Mouse (Mus musculus) spleen, embryonic (tissue): ENCODE measurements at regions not wholly inside any gene's neighbourhood (a gene's known extent, or its start where the extent isn't known, plus 50 kb on each side); places are given as distances from the start of the nearest gene placed in this dataset.

Experiments
- CTCF ChIA-PET: fragments of 350-600 bp; sonication (Branson Sonifier 250); formaldehyde crosslinking; loops from one replicate; lab custom pipeline; 2022; lab: Charles Lee

DNA sequence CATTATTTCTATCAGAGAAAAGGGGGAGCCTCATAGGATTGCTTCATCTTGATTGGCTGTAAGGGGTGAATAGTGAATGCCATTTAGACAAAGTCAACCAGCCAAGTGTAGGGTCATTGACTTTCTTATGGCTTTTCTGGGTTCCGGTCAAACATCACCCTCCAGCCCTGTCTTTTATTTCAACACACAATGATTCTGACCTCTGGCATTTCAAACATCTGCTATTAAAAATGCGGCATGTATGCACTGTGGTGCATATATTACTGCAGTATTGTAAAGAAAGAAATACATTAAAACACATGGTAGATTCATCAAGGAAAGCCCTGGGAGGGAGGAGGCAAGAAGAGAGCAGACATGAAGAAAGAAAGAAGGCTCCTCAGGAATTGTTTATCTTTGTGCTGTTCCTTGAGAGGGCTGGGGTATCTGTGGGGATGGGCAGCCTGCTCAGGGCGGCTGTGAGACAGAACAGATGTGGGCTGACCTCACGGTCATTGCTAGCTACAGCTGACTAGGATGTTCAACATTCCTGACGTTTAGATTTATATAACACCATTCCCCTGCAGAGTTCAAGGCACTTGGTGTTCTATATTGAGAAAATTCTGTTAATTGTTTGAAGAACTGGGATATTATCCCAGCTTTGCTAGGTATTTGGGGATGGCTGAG, 303.5 kb upstream of the Ppp2r3a start:
- CTCF ChIA-PET: no interaction called here

DNA sequence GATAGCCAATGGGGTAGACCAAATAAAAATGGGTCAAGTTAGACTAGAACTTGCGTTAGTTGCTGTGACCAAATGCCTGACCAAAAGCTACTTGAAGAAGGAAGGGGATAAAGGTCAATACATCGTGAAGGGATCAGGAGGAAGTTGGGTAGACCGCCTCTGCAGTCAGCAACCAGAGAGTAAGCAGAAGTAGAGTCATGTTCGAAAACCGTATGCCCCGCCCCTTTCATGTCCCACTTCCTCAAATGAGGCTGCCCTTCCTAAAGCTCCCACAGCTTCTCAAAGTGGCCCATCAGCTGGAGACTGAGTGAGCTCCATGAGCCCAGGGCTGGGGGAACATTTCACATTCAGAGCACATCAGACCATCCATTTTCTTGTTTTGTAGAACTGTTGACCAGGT, 301.2 kb upstream of the Ppp2r3a start:
- CTCF ChIA-PET: no interaction called here

GRCm38 (mm10) chr9:101551256-101551655, 299.7 kb upstream of the Ppp2r3a start:
- CTCF ChIA-PET: no interaction called here

- CTCF ChIA-PET: no interaction called here
Observed at GRCm38 (mm10) chr9:101546213-101546832, 294.7 kb upstream of the Ppp2r3a start.

DNA sequence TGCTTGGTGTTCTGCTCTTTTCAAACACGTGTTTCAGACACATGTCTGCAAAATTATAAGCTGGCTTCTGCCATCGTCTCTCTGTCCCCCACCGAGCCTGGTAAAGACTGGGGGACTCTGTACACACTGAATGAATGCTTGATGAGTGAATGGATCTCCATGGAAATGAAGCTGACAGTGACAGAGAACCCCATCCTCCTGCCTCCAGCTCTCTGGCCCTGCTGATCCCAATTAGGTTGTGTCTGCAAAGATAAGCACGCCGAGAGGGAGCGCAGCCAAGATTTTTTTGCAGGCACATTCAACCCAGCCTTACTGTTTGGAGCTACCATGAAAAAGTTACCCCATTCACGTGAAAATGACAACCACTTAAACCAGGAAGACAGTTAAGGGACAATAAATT, 266.5 kb upstream of the Ppp2r3a start:
- CTCF ChIA-PET: no interaction called here

GRCm38 (mm10) chr9:101510807-101511206, 259.2 kb upstream of the Ppp2r3a start:
- CTCF ChIA-PET: no interaction called here

DNA sequence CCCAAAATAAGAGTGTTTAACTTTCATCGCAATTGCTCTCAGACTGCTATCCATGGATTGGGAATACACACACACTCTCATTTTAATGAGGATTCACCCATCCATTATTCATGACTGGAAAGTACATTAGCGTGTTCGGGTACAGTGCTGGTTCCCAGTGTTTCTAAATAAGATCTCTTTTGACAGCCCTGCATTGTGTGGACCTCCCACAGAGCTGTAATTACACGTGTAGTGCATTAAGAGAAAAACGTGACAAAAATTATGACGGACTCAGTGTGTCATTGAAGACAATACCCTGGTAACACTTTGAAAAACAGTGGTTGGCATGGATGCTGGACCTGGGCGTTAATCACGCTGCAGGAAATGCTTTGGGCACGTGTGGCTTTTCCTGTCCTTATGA, 257.6 kb upstream of the Ppp2r3a start:
- CTCF ChIA-PET: no interaction called here

DNA sequence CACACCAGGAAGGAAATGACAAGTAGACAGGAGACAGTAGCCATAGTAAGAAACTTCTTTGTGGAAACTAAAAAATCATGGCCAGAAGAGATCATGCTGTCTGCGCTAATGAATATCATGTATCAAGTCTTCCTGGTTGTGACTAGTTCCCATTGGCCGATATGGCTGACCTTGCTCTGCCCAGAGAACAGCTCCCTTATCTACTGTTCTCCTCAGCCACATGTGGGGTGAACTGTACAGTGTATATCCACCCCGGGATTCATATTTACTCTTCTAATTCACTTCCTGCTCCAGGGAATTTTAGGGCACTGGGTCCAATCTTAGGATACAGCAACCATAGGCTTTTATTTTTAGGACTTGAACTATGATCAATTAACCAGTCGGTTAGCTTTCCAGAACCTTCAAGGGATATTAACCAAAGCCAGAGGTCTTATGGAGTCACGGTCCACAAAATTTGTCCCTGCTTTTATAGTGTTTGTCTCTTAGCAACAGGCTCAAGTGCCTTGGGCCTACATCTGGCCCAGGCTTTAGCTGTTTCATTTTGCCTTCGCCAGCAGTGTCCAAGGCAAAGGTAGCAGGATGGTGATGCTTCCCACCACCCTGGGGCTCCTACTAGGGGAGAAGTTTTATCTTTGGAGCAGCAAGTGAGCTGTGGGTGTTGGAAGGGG, 255.6 kb upstream of the Ppp2r3a start:
- CTCF ChIA-PET: no interaction called here

GRCm38 (mm10) chr9:101501706-101502465, 250.3 kb upstream of the Ppp2r3a start:
- CTCF ChIA-PET: no interaction called here

- CTCF ChIA-PET: no interaction called here
Observed at GRCm38 (mm10) chr9:101501036-101501435, 249.4 kb upstream of the Ppp2r3a start.

DNA sequence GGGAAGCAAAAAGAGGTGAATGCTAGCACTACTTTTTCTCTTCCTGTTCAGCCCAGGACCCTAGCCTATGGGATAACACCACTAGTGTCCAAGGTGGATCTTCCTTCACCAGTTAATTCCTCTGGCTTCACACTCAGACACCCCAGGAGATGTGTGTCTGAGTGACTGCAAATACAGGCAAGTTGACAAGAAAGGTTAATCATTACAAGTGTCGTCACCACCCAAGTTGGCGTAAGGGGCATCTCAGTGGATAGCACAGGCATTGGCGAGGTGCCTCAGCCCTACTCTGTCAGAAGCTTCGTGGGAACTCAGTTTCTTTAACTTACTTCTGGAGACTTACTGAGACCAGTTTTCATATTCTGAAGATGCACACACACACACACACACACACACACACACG, 247.1 kb upstream of the Ppp2r3a start:
- CTCF ChIA-PET: no interaction called here

- CTCF ChIA-PET: no interaction called here
Observed at GRCm38 (mm10) chr9:101495768-101496167, 244.2 kb upstream of the Ppp2r3a start.

- CTCF ChIA-PET: no interaction called here
Observed at GRCm38 (mm10) chr9:101489013-101489412, 237.4 kb upstream of the Ppp2r3a start.

GRCm38 (mm10) chr9:101476223-101476622, 224.6 kb upstream of the Ppp2r3a start:
- CTCF ChIA-PET: no interaction called here

DNA sequence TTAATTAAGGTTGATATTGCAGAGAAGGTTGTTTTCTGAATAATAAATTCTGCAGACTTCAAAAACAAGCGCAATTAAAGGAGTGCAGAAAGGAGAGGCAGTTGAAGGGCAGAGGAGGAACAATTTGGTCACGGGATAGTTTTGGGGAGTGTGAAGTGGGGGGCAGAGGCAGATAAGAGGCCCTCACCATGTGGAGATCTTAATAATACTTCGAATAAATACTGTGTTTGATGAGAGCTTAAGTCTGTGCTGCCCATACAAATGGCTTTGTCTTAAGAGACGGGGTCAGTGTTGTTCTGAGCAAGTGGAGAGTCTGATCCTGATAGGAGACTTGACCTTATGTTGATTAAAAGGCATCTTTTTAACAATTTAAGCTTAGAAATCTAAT, 221.5 kb upstream of the Ppp2r3a start:
- CTCF ChIA-PET: no interaction called here

- CTCF ChIA-PET: no interaction called here
Observed at GRCm38 (mm10) chr9:101472101-101473073, 220.8 kb upstream of the Ppp2r3a start.

GRCm38 (mm10) chr9:101471665-101472064, 220.1 kb upstream of the Ppp2r3a start:
- CTCF ChIA-PET: no interaction called here

GRCm38 (mm10) chr9:101469756-101470155, 218.2 kb upstream of the Ppp2r3a start:
- CTCF ChIA-PET: no interaction called here

DNA sequence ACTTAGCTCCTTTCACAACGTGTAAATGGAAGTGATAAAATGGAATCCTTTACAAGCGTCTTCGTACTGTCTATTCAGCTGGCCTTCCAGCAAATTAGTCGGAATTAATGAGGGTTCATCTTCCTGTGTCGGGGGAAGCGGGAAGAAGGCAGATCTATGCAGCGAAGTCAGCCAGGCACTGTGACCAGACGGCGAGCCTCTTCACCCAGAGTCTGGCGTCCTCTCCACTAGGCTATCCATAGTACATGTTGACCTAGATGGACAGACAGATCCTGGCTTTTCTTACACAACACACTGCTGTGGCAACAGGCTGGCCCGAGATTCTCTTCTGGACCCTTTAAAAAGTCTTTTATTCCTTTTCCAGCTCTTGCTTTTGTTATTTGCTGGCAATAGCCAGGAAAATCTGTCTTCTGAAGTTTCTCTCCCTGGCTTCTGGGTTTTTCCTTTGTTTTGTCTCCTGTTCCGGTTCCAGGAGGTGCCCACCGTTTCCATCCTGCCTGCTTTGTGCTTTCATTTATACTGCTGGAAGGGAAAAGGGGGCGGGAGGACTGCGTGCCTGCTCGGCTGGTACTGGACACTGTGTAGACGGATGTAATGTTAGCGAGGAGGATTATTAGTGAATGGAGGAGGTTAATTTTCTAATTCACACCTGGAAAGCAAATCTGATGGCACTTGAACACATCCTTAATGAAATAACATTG, 213.3 kb upstream of the Ppp2r3a start:
- CTCF ChIA-PET: no interaction called here

- CTCF ChIA-PET: no interaction called here
Observed at GRCm38 (mm10) chr9:101458947-101459627, 207.5 kb upstream of the Ppp2r3a start.
